Mouse (Mus musculus) brain, embryonic 18.5 days (tissue): Measurements from ENCODE around the gene Ttll11.

Source experiments
- DNase-seq: peaks from one replicate; pipeline ENCODE4 v3.0.0-alpha.2; 2012; ENCODE audit warnings: low read depth, low spot score

The Ttll11 gene

GRCm38 (mm10) chr2:35900845-35901244 is 78.9 kb downstream of the Ttll11 start:
- DNase-seq = no peak

- DNase-seq = no peak
These were observed 80.0 kb downstream of the Ttll11 start for GRCm38 (mm10) chr2:35899712-35900111.

- no peak for DNase-seq
These were observed 80.6 kb downstream of the Ttll11 start for GRCm38 (mm10) chr2:35899135-35899474.

GRCm38 (mm10) chr2:35898425-35899134 is 81.1 kb downstream of the Ttll11 start:
- no peak for DNase-seq

GRCm38 (mm10) chr2:35897125-35897524 is 82.6 kb downstream of the Ttll11 start:
- no peak for DNase-seq

GRCm38 (mm10) chr2:35894512-35894911 is 85.2 kb downstream of the Ttll11 start:
- no peak for DNase-seq

GRCm38 (mm10) chr2:35890635-35891034 is 89.1 kb downstream of the Ttll11 start:
- DNase-seq = no peak

- DNase-seq = no peak
These were observed 89.9 kb downstream of the Ttll11 start for GRCm38 (mm10) chr2:35889776-35890175.

- DNase-seq = no peak
These were observed 95.4 kb downstream of the Ttll11 start for GRCm38 (mm10) chr2:35884296-35884695.

- no peak for DNase-seq
These were observed 97.3 kb downstream of the Ttll11 start for GRCm38 (mm10) chr2:35882336-35882987.

- no peak for DNase-seq
These were observed 97.8 kb downstream of the Ttll11 start for GRCm38 (mm10) chr2:35881896-35882295.

GRCm38 (mm10) chr2:35880362-35880761 is 99.4 kb downstream of the Ttll11 start:
- DNase-seq = no peak

- no peak for DNase-seq
These were observed 99.8 kb downstream of the Ttll11 start for GRCm38 (mm10) chr2:35879887-35880286.

GRCm38 (mm10) chr2:35878506-35878905 is 101.2 kb downstream of the Ttll11 start:
- no peak for DNase-seq

- DNase-seq = peak; percentile 50
These were observed 104.1 kb downstream of the Ttll11 start for GRCm38 (mm10) chr2:35875572-35875971.

GRCm38 (mm10) chr2:35874421-35874820 is 105.3 kb downstream of the Ttll11 start:
- no peak for DNase-seq

- no peak for DNase-seq
These were observed 110.5 kb downstream of the Ttll11 start for GRCm38 (mm10) chr2:35869165-35869564.

- no peak for DNase-seq
These were observed 116.4 kb downstream of the Ttll11 start for GRCm38 (mm10) chr2:35863284-35863683.

GRCm38 (mm10) chr2:35861185-35861584 is 118.5 kb downstream of the Ttll11 start:
- DNase-seq = no peak

GRCm38 (mm10) chr2:35860394-35860744 is 119.3 kb downstream of the Ttll11 start:
- DNase-seq = no peak

GRCm38 (mm10) chr2:35859708-35860393 is 119.9 kb downstream of the Ttll11 start:
- no peak for DNase-seq

GRCm38 (mm10) chr2:35858281-35858680 is 121.4 kb downstream of the Ttll11 start:
- no peak for DNase-seq

GRCm38 (mm10) chr2:35856901-35857300 is 122.8 kb downstream of the Ttll11 start:
- no peak for DNase-seq
